Mouse (Mus musculus) stomach, postnatal 0 days (tissue): ENCODE results near the gene Cd44. TPM values are rescaled to one million over a fixed set of nuclear protein-coding genes. Genes with fewer than 3 reads are reported as not detected.

Experiments
- ATAC-seq: fragments of 200-750 bp; cut with Nextera tagmentation; 2 replicates; pipeline ENCODE4 v1.8.0; 2017; ENCODE audit not compliant: low FRiP score, low TSS enrichment
- DNase-seq: peaks from one replicate; pipeline ENCODE4 v3.0.0-alpha.2; 2016; ENCODE audit warnings: low spot score
- H3K27ac ChIP-seq: fragments of 300-500 bp; sonication (generic); replicated peaks from 2 replicates; pipeline ENCODE4 v1.5.1; 2014; ENCODE audit warnings: mild to moderate bottlenecking, control low read depth
- H3K27me3 ChIP-seq: fragments of 300-500 bp; sonication (generic); 2 replicates; pipeline ENCODE4 v1.6.1; 2014; ENCODE audit warnings: low read length; ENCODE audit not compliant: control insufficient read depth, insufficient read depth
- H3K36me3 ChIP-seq: fragments of 300-500 bp; sonication (generic); 2 replicates; pipeline ENCODE4 v1.6.1; 2014; ENCODE audit warnings: low read length, mixed read lengths; ENCODE audit not compliant: control insufficient read depth, insufficient read depth
- H3K4me1 ChIP-seq: fragments of 300-500 bp; sonication (generic); replicated peaks from 2 replicates; pipeline ENCODE4 v1.6.1; 2014; ENCODE audit warnings: antibody characterized with exemption; ENCODE audit not compliant: control insufficient read depth, insufficient read depth
- H3K4me2 ChIP-seq: fragments of 300-500 bp; sonication (generic); replicated peaks from 2 replicates; pipeline ENCODE4 v1.6.1; 2014; ENCODE audit warnings: low read depth, mild to moderate bottlenecking, control low read depth, moderate library complexity
- H3K4me3 ChIP-seq: fragments of 300-500 bp; sonication (generic); 2 replicates; pipeline ENCODE4 v1.5.1; 2014; ENCODE audit warnings: low read depth, low read length, control low read depth
- H3K9ac ChIP-seq: fragments of 300-500 bp; sonication (generic); 2 replicates; pipeline ENCODE4 v1.6.1; 2014; ENCODE audit warnings: mild to moderate bottlenecking, low read length, control low read depth, mixed read lengths
- H3K9me3 ChIP-seq: fragments of 300-500 bp; sonication (generic); 2 replicates; pipeline ENCODE4 v1.6.1; 2016; ENCODE audit warnings: low read length; ENCODE audit not compliant: control insufficient read depth
- CTCF ChIP-seq: IDR thresholded peaks from 2 replicates; pipeline ENCODE4 v1.5.1; 2016; ENCODE audit warnings: antibody characterized with exemption, low read depth, mild to moderate bottlenecking, moderate library complexity
- EP300 ChIP-seq: optimal IDR thresholded peaks from 2 replicates; pipeline ENCODE3; 2016; ENCODE audit warnings: antibody characterized with exemption
- WGBS: fragments of 180-500 bp; shearing (Covaris S2); extraction: QIAGEN DNeasy Blood & Tissue Kit; methylation state at CpG from one replicate; pipeline ENCODE4 v1.1.7; 2014; 5-methylcytosine and 5-hydroxymethylcytosine counted together
- polyA plus RNA-seq: library from polyadenylated mRNA; unstranded; fragments of >200 nt; fragmentation: Nextera tagmentation; extraction: Ambion mirVana; gene quantifications from 2 replicates; pipeline ENCODE4 v1.2.1, GENCODE M21; 2015

The Cd44 gene
- polyA plus RNA-seq, 1 experiment from 2014 or later = 27.5 TPM

DNA sequence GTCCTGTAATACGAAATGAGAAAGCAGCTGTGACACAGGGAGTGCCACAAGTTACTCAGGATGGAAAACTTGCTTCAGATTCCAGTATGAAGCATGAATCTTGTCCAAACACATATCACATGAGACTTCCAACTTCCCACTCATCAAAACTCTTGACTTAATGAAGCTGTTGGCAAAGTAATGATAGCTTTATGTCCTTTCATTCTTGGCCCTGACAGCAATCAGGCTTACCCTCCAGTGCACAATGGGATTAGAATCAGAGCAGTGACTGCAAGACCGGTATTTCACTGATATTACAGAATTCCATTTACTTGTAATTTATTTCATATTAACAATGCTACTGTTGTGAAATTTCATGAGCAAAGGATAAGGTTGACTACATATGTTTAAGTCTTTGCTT is 137.5 kb downstream of the Cd44 start:
- Histone ChIP-seq H3K9me3 (no peaks in the 10 kb centered on the region), H3K4me2 (no peak overlapping the region), H3K27me3 (no peaks in the 10 kb centered on the region), H3K27ac (no peak overlapping the region), H3K4me1 (no peaks in the 10 kb centered on the region), H3K36me3 (no peaks in the 10 kb centered on the region), H3K4me3 (no peak overlapping the region), H3K9ac (no peak overlapping the region)
- 75% methylated on average over 2 of the region's 2 CpGs for WGBS
- DNase-seq (no peak), ATAC-seq (no peak)
- no peak for TF ChIP-seq EP300

DNA sequence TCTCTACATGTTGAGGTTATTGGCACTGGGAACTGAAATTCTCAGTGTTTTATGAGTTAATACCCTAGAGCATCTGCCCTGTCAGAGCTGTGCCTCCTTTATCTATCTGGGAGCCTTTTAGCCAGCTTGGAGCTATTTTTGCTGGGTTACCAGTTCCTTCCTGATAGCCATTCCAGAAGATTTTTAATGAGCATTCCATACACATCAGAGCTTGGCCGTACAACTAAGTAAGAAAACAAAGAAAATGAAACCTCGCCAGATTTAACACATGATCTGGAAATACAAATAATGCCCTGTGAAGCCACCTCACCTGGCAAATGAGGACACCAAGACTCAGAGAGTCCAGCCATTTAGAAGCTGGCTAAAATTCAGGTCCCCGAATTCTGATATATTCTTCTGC is 138.3 kb downstream of the Cd44 start:
- WGBS = 82% methylated on average over 3 of the region's 3 CpGs
- no peaks in the 10 kb centered on the region for H3K36me3 ChIP-seq

More for the DNA sequence above, 138.3 kb downstream of the Cd44 start:
- Histone ChIP-seq H3K9ac (no peak overlapping the region), H3K4me2 (no peak overlapping the region), H3K4me3 (no peak overlapping the region), H3K4me1 (no peaks in the 10 kb centered on the region), H3K27ac (no peak overlapping the region), H3K9me3 (no peaks in the 10 kb centered on the region), H3K27me3 (no peaks in the 10 kb centered on the region)
- no peak for ATAC-seq
- no peak for TF ChIP-seq CTCF
- TF ChIP-seq EP300 = no peak
- DNase-seq = no peak

Other genes with a start within 250 kb of the Cd44 start
- gene Slc1a2, start 243.0 kb downstream of the Cd44 start, polyA plus RNA-seq = 1.7 and 1.8 TPM in 2 replicates
- gene Pdhx, start 171.8 kb upstream of the Cd44 start, polyA plus RNA-seq = 24.3 and 24.7 TPM in 2 replicates
- 31.8 and 32.2 TPM in 2 replicates for gene Apip, start 172.0 kb upstream of the Cd44 start, polyA plus RNA-seq